Mouse (Mus musculus): Measurements from ENCODE around the gene Smyd3.

Gene Smyd3

GRCm38 (mm10) chr1:179013021-179013420, 504.8 kb downstream of the Smyd3 start:
- DNase-seq (ENCODE audit: low spot score): no peak

- no peak for DNase-seq (ENCODE audit: low spot score)
Measured at GRCm38 (mm10) chr1:179012273-179012672, 505.6 kb downstream of the Smyd3 start.

- no peak for DNase-seq (ENCODE audit: low spot score)
Measured at GRCm38 (mm10) chr1:179010756-179011155, 507.1 kb downstream of the Smyd3 start.

GRCm38 (mm10) chr1:179009911-179010310, 507.9 kb downstream of the Smyd3 start:
- no peak for DNase-seq (ENCODE audit: low spot score)

GRCm38 (mm10) chr1:179004133-179004866, 513.5 kb downstream of the Smyd3 start:
- DNase-seq (ENCODE audit: low spot score): no peak

GRCm38 (mm10) chr1:179003406-179004132, 514.3 kb downstream of the Smyd3 start:
- DNase-seq (ENCODE audit: low spot score): no peak

- peak; percentile 44 for DNase-seq (ENCODE audit: low spot score)
Measured at GRCm38 (mm10) chr1:178999876-179000528, 517.8 kb downstream of the Smyd3 start.

GRCm38 (mm10) chr1:178997870-178998269, 520.0 kb downstream of the Smyd3 start:
- DNase-seq (ENCODE audit: low spot score): peak; percentile 58

- no peak for DNase-seq (ENCODE audit: low spot score)
Measured at GRCm38 (mm10) chr1:178994263-178994662, 523.6 kb downstream of the Smyd3 start.

GRCm38 (mm10) chr1:178992503-178992902, 525.3 kb downstream of the Smyd3 start:
- DNase-seq (ENCODE audit: low spot score): no peak

- no peak for DNase-seq (ENCODE audit: low spot score)
Measured at GRCm38 (mm10) chr1:178991470-178991869, 526.4 kb downstream of the Smyd3 start.

- no peak for DNase-seq (ENCODE audit: low spot score)
Measured at GRCm38 (mm10) chr1:178991045-178991444, 526.8 kb downstream of the Smyd3 start.

- DNase-seq (ENCODE audit: low spot score): no peak
Measured at GRCm38 (mm10) chr1:178989485-178989884, 528.4 kb downstream of the Smyd3 start.

GRCm38 (mm10) chr1:178988176-178988575, 529.7 kb downstream of the Smyd3 start:
- DNase-seq (ENCODE audit: low spot score): no peak

- DNase-seq (ENCODE audit: low spot score): no peak
Measured at GRCm38 (mm10) chr1:178981641-178982040, 536.2 kb downstream of the Smyd3 start.

GRCm38 (mm10) chr1:178980185-178980584, 537.7 kb downstream of the Smyd3 start:
- DNase-seq (ENCODE audit: low spot score): no peak

GRCm38 (mm10) chr1:178978617-178979245, 539.1 kb downstream of the Smyd3 start:
- no peak for DNase-seq (ENCODE audit: low spot score)

- no peak for DNase-seq (ENCODE audit: low spot score)
Measured at GRCm38 (mm10) chr1:178972055-178972454, 545.8 kb downstream of the Smyd3 start.

- DNase-seq (ENCODE audit: low spot score): no peak
Measured at GRCm38 (mm10) chr1:178961661-178962060, 556.2 kb downstream of the Smyd3 start.

GRCm38 (mm10) chr1:178960015-178960559, 557.8 kb downstream of the Smyd3 start:
- peak; percentile 91 for DNase-seq (ENCODE audit: low spot score)

- DNase-seq (ENCODE audit: low spot score): no peak
Measured at GRCm38 (mm10) chr1:178958641-178959040, 559.2 kb downstream of the Smyd3 start.

- DNase-seq (ENCODE audit: low spot score): no peak
Measured at GRCm38 (mm10) chr1:178952910-178953309, 564.9 kb downstream of the Smyd3 start.
